Mouse (Mus musculus) cortical plate, adult 2 months (tissue): ENCODE data around the gene Afdn.

Experiments
- CTCF ChIP-seq: fragments of 200-500 bp; IDR thresholded peaks from 2 replicates; pipeline ENCODE4 v1.5.1; 2011; ENCODE audit warnings: mild to moderate bottlenecking, control low read depth, low read length; ENCODE audit not compliant: insufficient read depth; ENCODE audit errors: extremely low read depth
- POLR2A ChIP-seq: fragments of 200-500 bp; IDR thresholded peaks from 2 replicates; pipeline ENCODE4 v1.6.1; 2011; ENCODE audit warnings: mild to moderate bottlenecking, low read length, control low read depth; ENCODE audit not compliant: insufficient read depth; ENCODE audit errors: extremely low read depth

DNA sequence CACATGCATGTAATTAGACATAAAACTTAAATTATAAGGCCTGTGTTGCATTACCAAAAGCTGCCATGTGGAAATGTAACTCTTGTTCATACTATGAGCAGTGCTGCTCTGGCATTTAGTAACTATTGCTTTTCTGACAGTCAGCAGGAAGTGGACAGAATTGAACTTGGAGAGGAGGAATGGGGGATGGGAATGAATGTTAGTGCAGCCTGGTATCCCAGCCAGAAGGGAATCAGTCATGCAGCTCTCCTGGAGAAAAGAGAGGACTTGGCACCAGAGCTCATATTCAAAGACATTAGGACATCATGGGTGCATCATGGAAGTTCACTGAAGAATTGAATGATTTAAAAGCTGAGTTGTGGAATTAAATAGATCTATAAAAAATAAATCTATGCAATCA is 117.1 kb downstream of the Afdn start:
- TF ChIP-seq CTCF (no peak), POLR2A (no peak)
